Mouse (Mus musculus) limb, embryonic 13.5 days (tissue): Measurements from ENCODE around the gene Stub1. TPM values are rescaled to one million over a fixed set of nuclear protein-coding genes. Genes with fewer than 3 reads are reported as not detected.
A peak's percentile ranks its signal among the peaks of the same experiment; 100 is the strongest.

Experiments used
- ATAC-seq: fragments of 200-750 bp; cut with Nextera tagmentation; 2 replicates; pipeline ENCODE4 v1.8.0; 2017; ENCODE audit warnings: low read depth, moderate number of reproducible peaks, moderate TSS enrichment; ENCODE audit not compliant: low FRiP score
- H3K27ac ChIP-seq: fragments of 300-500 bp; sonication (generic); 2 replicates; pipeline ENCODE4 v1.5.1; 2015; ENCODE audit warnings: inconsistent platforms, mild to moderate bottlenecking, moderate library complexity
- H3K27me3 ChIP-seq: fragments of 300-500 bp; sonication (generic); 2 replicates; pipeline ENCODE4 v1.6.1; 2015; ENCODE audit warnings: mild to moderate bottlenecking, inconsistent platforms
- H3K36me3 ChIP-seq: fragments of 300-500 bp; sonication (generic); 2 replicates; pipeline ENCODE4 v1.6.1; 2015; ENCODE audit warnings: inconsistent platforms, mild to moderate bottlenecking, moderate library complexity
- H3K4me1 ChIP-seq: fragments of 300-500 bp; sonication (generic); 2 replicates; pipeline ENCODE4 v1.6.1; 2015; ENCODE audit warnings: inconsistent platforms
- H3K4me2 ChIP-seq: fragments of 300-500 bp; sonication (generic); replicated peaks from 2 replicates; pipeline ENCODE4 v1.6.1; 2015; ENCODE audit warnings: inconsistent platforms, mild to moderate bottlenecking, moderate library complexity
- H3K4me3 ChIP-seq: fragments of 300-500 bp; sonication (generic); 2 replicates; pipeline ENCODE4 v1.5.1; 2015; ENCODE audit warnings: moderate library complexity, mild to moderate bottlenecking, inconsistent platforms
- H3K9ac ChIP-seq: fragments of 300-500 bp; sonication (generic); 2 replicates; pipeline ENCODE4 v1.6.1; 2015; ENCODE audit warnings: mild to moderate bottlenecking, inconsistent platforms
- H3K9me3 ChIP-seq: fragments of 300-500 bp; sonication (generic); 2 replicates; pipeline ENCODE4 v1.6.1; 2016; ENCODE audit warnings: inconsistent platforms
- WGBS: fragments of 180-500 bp; shearing (Covaris S2); methylation state at CpG from one replicate; pipeline ENCODE4 v1.1.7; 2015; 5-methylcytosine and 5-hydroxymethylcytosine counted together
- polyA plus RNA-seq: library from polyadenylated mRNA; unstranded; fragments of >200 nt; fragmentation: Nextera tagmentation; extraction: Ambion mirVana; gene quantifications from 2 replicates; pipeline ENCODE4 v1.2.1, GENCODE M21; 2015

The Stub1 gene
- polyA plus RNA-seq, 1 experiment from 2014 or later = 366 TPM

GRCm38 (mm10) chr17:25832436-25833290 is 541 bp downstream of the Stub1 start:
- peak overlapping the region; percentile 91 for H3K9ac ChIP-seq
- H3K4me1 ChIP-seq = peaks cover 79% of the 10 kb centered on the region
- peaks cover 38% of the 10 kb centered on the region for H3K36me3 ChIP-seq
- H3K4me3 ChIP-seq = peak overlapping the region; percentile 88
- H3K9me3 ChIP-seq = no peaks in the 10 kb centered on the region
- no peaks in the 10 kb centered on the region for H3K27me3 ChIP-seq
- ATAC-seq = peak; percentile 90
- WGBS = under 1% methylated on average over 77 of the region's 77 CpGs
- H3K4me2 ChIP-seq = peak overlapping the region; percentile 98
- H3K27ac ChIP-seq = peak overlapping the region; percentile 92

- no peak for ATAC-seq
- Histone ChIP-seq H3K9me3 (no peaks in the 10 kb centered on the region), H3K9ac (peak overlapping the region; percentile 91), H3K4me2 (peak overlapping the region; percentile 98), H3K27ac (peak overlapping the region; percentile 86; the same call in 1 of the 2 replicates), H3K4me3 (peak overlapping the region; percentile 88), H3K36me3 (peaks cover 45% of the 10 kb centered on the region), H3K4me1 (peaks cover 76% of the 10 kb centered on the region), H3K27me3 (no peaks in the 10 kb centered on the region)
- WGBS = 61% methylated on average over 21 of the region's 21 CpGs
These were observed 1.5 kb downstream of the Stub1 start for GRCm38 (mm10) chr17:25831451-25832281.

- peaks cover 68% of the 10 kb centered on the region for H3K4me1 ChIP-seq
- H3K4me2 ChIP-seq = peak overlapping the region; percentile 98
- ATAC-seq = no peak
- H3K27me3 ChIP-seq = no peaks in the 10 kb centered on the region
- H3K9me3 ChIP-seq = no peaks in the 10 kb centered on the region
- WGBS = 90% methylated on average over 14 of the region's 14 CpGs
- peak overlapping the region; percentile 88 for H3K4me3 ChIP-seq
- H3K27ac ChIP-seq = no peak overlapping the region
- H3K36me3 ChIP-seq = peaks cover 52% of the 10 kb centered on the region
- 0 out of 2 replicates have a peak overlapping the region, but pooled peaks have one; percentile 91 for H3K9ac ChIP-seq
These were observed 2.3 kb downstream of the Stub1 start for GRCm38 (mm10) chr17:25830806-25831431.

DNA sequence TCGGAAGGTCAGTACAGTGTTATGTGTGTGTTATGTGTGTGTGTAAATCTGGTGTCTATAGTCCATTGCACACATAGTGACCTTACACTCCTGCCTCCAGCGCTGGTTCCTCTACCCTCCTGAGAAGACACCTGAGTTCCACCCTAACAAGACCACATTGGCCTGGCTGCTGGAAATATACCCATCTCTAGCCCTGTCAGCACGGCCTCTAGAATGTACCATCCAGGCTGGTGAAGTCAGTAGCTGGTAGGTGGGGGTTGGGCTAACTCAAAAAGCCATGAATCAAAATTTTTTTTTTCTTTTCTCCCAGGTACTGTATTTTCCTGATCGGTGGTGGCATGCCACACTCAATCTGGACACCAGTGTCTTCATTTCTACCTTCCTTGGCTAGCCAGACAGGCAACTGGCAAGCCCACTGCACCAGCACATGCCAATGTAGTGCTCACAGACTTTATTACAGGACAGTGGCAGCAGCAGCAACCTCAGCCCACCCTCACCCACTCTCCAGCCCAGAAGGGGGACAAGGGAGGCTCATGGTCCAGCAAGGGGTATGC is 2.9 kb downstream of the Stub1 start:
- 85% methylated on average over 4 of the region's 4 CpGs for WGBS
- H3K4me1 ChIP-seq = peaks cover 67% of the 10 kb centered on the region
- peak overlapping the region; percentile 81; the same call in 1 of the 2 replicates for H3K9ac ChIP-seq

GRCm38 (mm10) chr17:25829558-25830017 is 3.6 kb downstream of the Stub1 start:
- peaks cover 67% of the 10 kb centered on the region for H3K4me1 ChIP-seq
- peak overlapping the region; percentile 81 for H3K9ac ChIP-seq
- H3K9me3 ChIP-seq = no peaks in the 10 kb centered on the region
- no peaks in the 10 kb centered on the region for H3K27me3 ChIP-seq
- H3K4me3 ChIP-seq = peak overlapping the region; percentile 88
- H3K4me2 ChIP-seq = peak overlapping the region; percentile 84
- whole genome bisulfite sequencing = 37% methylated on average over 8 of the region's 8 CpGs
- peaks cover 46% of the 10 kb centered on the region for H3K36me3 ChIP-seq
- peak overlapping the region; percentile 88 for H3K27ac ChIP-seq
- ATAC-seq = no peak

More for the DNA sequence above, 2.9 kb downstream of the Stub1 start:
- H3K9me3 ChIP-seq = no peaks in the 10 kb centered on the region
- peak overlapping the region; percentile 88 for H3K4me3 ChIP-seq
- no peak overlapping the region for H3K27ac ChIP-seq
- no peaks in the 10 kb centered on the region for H3K27me3 ChIP-seq
- H3K36me3 ChIP-seq = peaks cover 53% of the 10 kb centered on the region
- peak overlapping the region; percentile 98 for H3K4me2 ChIP-seq
- no peak for ATAC-seq

DNA sequence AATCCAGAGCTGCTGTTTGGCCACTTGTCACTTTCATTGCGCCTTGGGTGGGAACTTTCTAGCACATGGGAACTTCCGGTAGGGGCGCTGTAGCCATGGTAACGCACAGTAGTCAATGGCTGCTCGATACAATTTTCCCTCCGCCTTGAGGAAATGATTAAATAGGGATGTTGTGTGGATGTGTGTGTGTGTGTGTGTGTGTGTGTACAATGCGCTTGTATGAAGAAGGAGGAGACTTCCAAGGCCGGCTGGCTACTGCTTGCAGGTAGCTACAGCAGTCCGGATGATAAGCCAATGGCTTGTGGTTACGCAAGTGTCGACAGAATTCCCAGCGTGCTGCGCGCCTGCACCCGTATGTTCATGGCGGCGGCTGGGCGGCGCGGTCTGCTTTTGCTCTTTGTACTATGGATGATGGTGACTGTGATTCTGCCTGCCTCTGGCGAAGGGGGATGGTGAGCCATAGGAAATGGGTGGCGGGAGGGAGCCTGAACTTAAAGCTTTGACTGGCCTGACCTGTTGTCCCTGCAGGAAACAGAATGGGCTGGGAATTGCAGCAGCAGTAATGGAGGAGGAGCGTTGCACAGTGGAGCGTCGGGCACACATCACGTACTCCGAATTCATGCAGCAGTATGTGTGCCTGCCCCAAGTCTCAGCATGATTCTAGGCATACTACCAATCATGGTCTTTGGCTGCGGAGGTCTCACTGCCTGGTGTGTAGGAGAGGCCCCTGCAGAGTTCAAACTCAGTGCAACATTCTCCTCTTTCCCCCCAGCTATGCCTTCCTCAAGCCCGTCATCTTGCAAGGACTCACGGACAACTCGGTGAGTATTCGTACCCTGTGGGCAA is 4.3 kb downstream of the Stub1 start, which contains the start of gene Jmjd8:
TSS of gene Jmjd8 (plus strand) at position 156 of the 846 bp plus-strand sequence.
- Histone ChIP-seq H3K27ac (peak within 1 kb of the TSS; percentile 88), H3K36me3 (peaks cover 45% of the 10 kb centered on the region), H3K4me1 (peaks cover 67% of the 10 kb centered on the region), H3K4me2 (peak within 1 kb of the TSS; percentile 84), H3K9me3 (no peaks in the 10 kb centered on the region), H3K4me3 (peak within 1 kb of the TSS; percentile 88), H3K9ac (peak within 1 kb of the TSS; percentile 81), H3K27me3 (no peaks in the 10 kb centered on the region)
- under 1% methylated on average over 32 of the region's 32 CpGs for WGBS
- ATAC-seq = peak; percentile 41

GRCm38 (mm10) chr17:25828223-25828594 is 5.0 kb downstream of the Stub1 start:
- Histone ChIP-seq H3K4me3 (peak overlapping the region; percentile 88), H3K27ac (peak overlapping the region; percentile 88; the same call in 1 of the 2 replicates), H3K9me3 (no peaks in the 10 kb centered on the region), H3K36me3 (peaks cover 45% of the 10 kb centered on the region), H3K4me2 (peak overlapping the region; percentile 84), H3K4me1 (peaks cover 64% of the 10 kb centered on the region), H3K9ac (peak overlapping the region; percentile 81), H3K27me3 (no peaks in the 10 kb centered on the region)
- no peak for ATAC-seq
- 82% methylated on average over 8 of the region's 8 CpGs for WGBS

GRCm38 (mm10) chr17:25827546-25828222 is 5.5 kb downstream of the Stub1 start:
- Histone ChIP-seq H3K4me1 (peaks cover 67% of the 10 kb centered on the region), H3K9me3 (no peaks in the 10 kb centered on the region), H3K27ac (no peak overlapping the region), H3K27me3 (0 out of 2 replicates have a peak, but pooled peaks cover under 1% of the 10 kb centered on the region), H3K36me3 (peaks cover 45% of the 10 kb centered on the region), H3K4me2 (peak overlapping the region; percentile 84; the same call in 1 of the 2 replicates), H3K9ac (peak overlapping the region; percentile 31), H3K4me3 (0 out of 2 replicates have a peak overlapping the region, but pooled peaks have one; percentile 88)
- 89% methylated on average over 22 of the region's 22 CpGs for WGBS
- ATAC-seq = no peak

- peaks cover 7% of the 10 kb centered on the region for H3K27me3 ChIP-seq
- WGBS = 96% methylated on average over 13 of the region's 13 CpGs
- H3K4me2 ChIP-seq = 0 out of 2 replicates have a peak overlapping the region, but pooled peaks have one; percentile 1
- H3K4me3 ChIP-seq = no peak overlapping the region
- H3K36me3 ChIP-seq = peaks cover 45% of the 10 kb centered on the region
- no peak overlapping the region for H3K27ac ChIP-seq
- no peak for ATAC-seq
- H3K4me1 ChIP-seq = peaks cover 65% of the 10 kb centered on the region
- no peak overlapping the region; the same call in 1 of the 2 replicates for H3K9ac ChIP-seq
- no peaks in the 10 kb centered on the region for H3K9me3 ChIP-seq
These were observed 6.2 kb downstream of the Stub1 start for GRCm38 (mm10) chr17:25827011-25827410.

- Histone ChIP-seq H3K4me3 (no peak overlapping the region), H3K9ac (no peak overlapping the region), H3K4me1 (peaks cover 56% of the 10 kb centered on the region), H3K9me3 (no peaks in the 10 kb centered on the region), H3K36me3 (peaks cover 37% of the 10 kb centered on the region), H3K27me3 (peaks cover 15% of the 10 kb centered on the region), H3K27ac (no peak overlapping the region), H3K4me2 (no peak overlapping the region)
- 96% methylated on average over 27 of the region's 27 CpGs for WGBS
- no peak for ATAC-seq
These were observed 7.1 kb downstream of the Stub1 start for GRCm38 (mm10) chr17:25825984-25826570.
